ENCODE assay signal across 8 mouse cellular contexts in genomic region chr14:121061686-121062085, GRCm38 (mm10). TPM values are rescaled to one million over a fixed set of nuclear protein-coding genes. Genes with fewer than 3 reads are reported as not detected.
DNase-seq lines count a peak whose midpoint lies in the region; ATAC-seq lines count a peak whose summit lies in the region.

No protein-coding gene starts in this region.

- no peak for ATAC-seq in megakaryocyte, adult 5-6 weeks (ENCODE audit: poor library complexity, severe bottlenecking)

- 0 out of 2 replicates have a peak overlapping the region, but pooled peaks have one; percentile 9 for H3K4me3 ChIP-seq in heart, embryonic 10.5 days
- H3K4me3 ChIP-seq in limb, embryonic 10.5 days: no peak overlapping the region

- no peaks in the 10 kb centered on the region for H3K9me3 ChIP-seq in heart, embryonic 10.5 days
- H3K9me3 ChIP-seq in limb, embryonic 10.5 days (replicated peaks): no peaks in the 10 kb centered on the region

- peak; percentile 27 for DNase-seq in adrenal gland, postnatal 14 days
- no peak for DNase-seq in adrenal gland, adult 18-20 months (ENCODE audit: low spot score in 2 of 2)
- peak; percentile 70 for DNase-seq in R1 (ENCODE audit: low read depth, low spot score)
- no peak for DNase-seq in heart, embryonic 10.5 days (ENCODE audit: low spot score)
- no peak for DNase-seq in limb, embryonic 10.5 days (ENCODE audit: low spot score)
- DNase-seq in left cerebral cortex, adult 9 months (ENCODE audit: low spot score in 2 of 2): no peak
- DNase-seq in B cell, adult 2 months: no peak

- H3K27ac ChIP-seq in heart, embryonic 10.5 days: peak overlapping the region; percentile 75; the same call in 1 of the 2 replicates
- 0 out of 2 replicates have a peak overlapping the region, but pooled peaks have one; percentile 38 for H3K27ac ChIP-seq in limb, embryonic 10.5 days

- H3K36me3 ChIP-seq in heart, embryonic 10.5 days: peaks cover 17% of the 10 kb centered on the region
- H3K36me3 ChIP-seq in limb, embryonic 10.5 days: peaks cover 34% of the 10 kb centered on the region

- H3K4me1 ChIP-seq in heart, embryonic 10.5 days: peaks cover 74% of the 10 kb centered on the region
- H3K4me1 ChIP-seq in limb, embryonic 10.5 days: peaks cover 63% of the 10 kb centered on the region

- WGBS in heart, embryonic 10.5 days: 58% methylated on average over 4 of the region's 4 CpGs
- WGBS in limb, embryonic 10.5 days: 60% methylated on average over 4 of the region's 4 CpGs

- H3K27me3 ChIP-seq in heart, embryonic 10.5 days (ENCODE audit: insufficient read depth, poor library complexity, severe bottlenecking): no peaks in the 10 kb centered on the region
- no peaks in the 10 kb centered on the region for H3K27me3 ChIP-seq in limb, embryonic 10.5 days (ENCODE audit: low read depth, poor library complexity, severe bottlenecking)

RNA-seq across cellular contexts. Expression of gene Farp1, which starts 26.7 kb away (rescaled TPM):
- total RNA-seq in adrenal gland, postnatal 14 days (2021): 21.1 and 22.4 TPM in 2 replicates
- total RNA-seq in adrenal gland, adult 18-20 months (2021): 10 to 100 TPM; 18.3 to 26.6 TPM
- polyA plus RNA-seq in heart, embryonic 10.5 days (2016; fragmentation: Nextera tagmentation; extraction: Ambion mirVana): 27.0 and 36.1 TPM in 2 replicates
- 43.3 and 53.2 TPM in 2 replicates for polyA plus RNA-seq in limb, embryonic 10.5 days (2016; fragmentation: Nextera tagmentation; extraction: Ambion mirVana)
- 0.33 and 0.75 TPM in 2 replicates for total RNA-seq in megakaryocyte, adult 5-6 weeks (2015)
- 0.37 and 1.8 TPM in 2 replicates for total RNA-seq in megakaryocyte, adult 5-6 weeks (2017)

Comparison
In these comparisons a context has a peak if more than half of its experiments do, and no peak if none do; other contexts are left out.
1. DNase-seq: peak in adrenal gland, postnatal 14 days (single experiment) and R1 (single experiment); none in adrenal gland, adult 18-20 months (0 of 2), heart, embryonic 10.5 days (single experiment), limb, embryonic 10.5 days (single experiment), left cerebral cortex, adult 9 months (0 of 2) and B cell, adult 2 months (0 of 2).